Mouse (Mus musculus) heart, embryonic 13.5 days (tissue): Measurements from ENCODE around the gene Fcna. TPM values are rescaled to one million over a fixed set of nuclear protein-coding genes. Genes with fewer than 3 reads are reported as not detected.

ENCODE experiments used
- ATAC-seq: fragments of 200-750 bp; cut with Nextera tagmentation; 2 replicates; pipeline ENCODE4 v1.8.0; 2017; ENCODE audit warnings: moderate TSS enrichment; ENCODE audit not compliant: insufficient number of reproducible peaks, low FRiP score, low TSS enrichment; ENCODE audit errors: extremely low read depth
- H3K27ac ChIP-seq: fragments of 300-500 bp; sonication (generic); replicated peaks from 2 replicates; pipeline ENCODE4 v1.5.1; 2015; ENCODE audit warnings: moderate library complexity, mild to moderate bottlenecking, inconsistent platforms
- H3K27me3 ChIP-seq: fragments of 300-500 bp; sonication (generic); replicated peaks from 2 replicates; pipeline ENCODE4 v1.6.1; 2015; ENCODE audit warnings: mild to moderate bottlenecking, inconsistent platforms
- H3K36me3 ChIP-seq: fragments of 300-500 bp; sonication (generic); 2 replicates; pipeline ENCODE4 v1.6.1; 2015; ENCODE audit warnings: mild to moderate bottlenecking, inconsistent platforms
- H3K4me1 ChIP-seq: fragments of 300-500 bp; sonication (generic); 2 replicates; pipeline ENCODE4 v1.6.1; 2015; ENCODE audit warnings: inconsistent platforms
- H3K4me2 ChIP-seq: fragments of 300-500 bp; sonication (generic); 2 replicates; pipeline ENCODE4 v1.6.1; 2015; ENCODE audit warnings: inconsistent platforms, mild to moderate bottlenecking, moderate library complexity
- H3K4me3 ChIP-seq: fragments of 300-500 bp; sonication (generic); 2 replicates; pipeline ENCODE4 v1.5.1; 2015; ENCODE audit warnings: moderate library complexity, mild to moderate bottlenecking, inconsistent platforms
- H3K9ac ChIP-seq: fragments of 300-500 bp; sonication (generic); 2 replicates; pipeline ENCODE4 v1.6.1; 2015; ENCODE audit warnings: inconsistent platforms, mild to moderate bottlenecking, moderate library complexity
- H3K9me3 ChIP-seq: fragments of 300-500 bp; sonication (generic); 2 replicates; pipeline ENCODE4 v1.6.1; 2016; ENCODE audit warnings: inconsistent platforms
- WGBS: fragments of 180-500 bp; shearing (Covaris S2); methylation state at CpG from one replicate; pipeline ENCODE4 v1.1.7; 2015; ENCODE audit warnings: mixed read lengths; 5-methylcytosine and 5-hydroxymethylcytosine counted together
- polyA plus RNA-seq: library from polyadenylated mRNA; unstranded; fragments of >200 nt; fragmentation: Nextera tagmentation; extraction: Ambion mirVana; gene quantifications from 2 replicates; pipeline ENCODE4 v1.2.1, GENCODE M21; 2015

Fcna gene
- polyA plus RNA-seq, 1 experiment from 2014 or later, result 2.3 TPM

- H3K27ac ChIP-seq, result peak within 1 kb of the TSS; percentile 96
- ATAC-seq, result 0 out of 2 replicates have a peak, but pooled peaks have one; percentile 64
- peaks cover 24% of the 10 kb centered on the region for H3K4me1 ChIP-seq
- H3K36me3 ChIP-seq, result peaks cover 14% of the 10 kb centered on the region; the same call in 1 of the 2 replicates
- H3K9me3 ChIP-seq, result no peaks in the 10 kb centered on the region
- peak within 1 kb of the TSS; percentile 100 for H3K4me3 ChIP-seq
- peak within 1 kb of the TSS; percentile 100 for H3K9ac ChIP-seq
- WGBS, result under 1% methylated on average over 79 of the region's 80 CpGs
- H3K27me3 ChIP-seq, result peaks cover 24% of the 10 kb centered on the region; the same call in 1 of the 2 replicates
- H3K4me2 ChIP-seq, result peak within 1 kb of the TSS; percentile 78
These were observed 19.8 kb downstream of the Fcna start, which contains the start of gene Rabl6 for GRCm38 (mm10) chr2:25607761-25608622. Rabl6 (minus strand) TSS chr2:25608521.

- 87% methylated on average over 5 of the region's 5 CpGs for WGBS
- no peaks in the 10 kb centered on the region for H3K27me3 ChIP-seq
- H3K9me3 ChIP-seq, result no peaks in the 10 kb centered on the region
- no peak overlapping the region for H3K27ac ChIP-seq
- no peak overlapping the region for H3K9ac ChIP-seq
- H3K4me1 ChIP-seq, result peaks cover 34% of the 10 kb centered on the region
- peaks cover 69% of the 10 kb centered on the region for H3K36me3 ChIP-seq
- no peak overlapping the region for H3K4me2 ChIP-seq
- no peak overlapping the region for H3K4me3 ChIP-seq
- no peak for ATAC-seq
These were observed 25.3 kb downstream of the Fcna start for GRCm38 (mm10) chr2:25602526-25602925.

GRCm38 (mm10) chr2:25600037-25600436 lies 27.8 kb downstream of the Fcna start:
- Histone ChIP-seq H3K9ac (no peak overlapping the region), H3K4me2 (no peak overlapping the region), H3K4me3 (no peak overlapping the region), H3K4me1 (peaks cover 17% of the 10 kb centered on the region), H3K9me3 (no peaks in the 10 kb centered on the region), H3K36me3 (peaks cover 94% of the 10 kb centered on the region), H3K27me3 (no peaks in the 10 kb centered on the region), H3K27ac (no peak overlapping the region)
- WGBS, result 90% methylated on average over 2 of the region's 2 CpGs
- no peak for ATAC-seq

- WGBS, result 75% methylated on average over 1 of the region's 1 CpGs
- no peak overlapping the region for H3K4me2 ChIP-seq
- H3K36me3 ChIP-seq, result peaks cover 95% of the 10 kb centered on the region
- H3K4me1 ChIP-seq, result peaks cover 17% of the 10 kb centered on the region
- H3K27me3 ChIP-seq, result no peaks in the 10 kb centered on the region
- no peak overlapping the region for H3K9ac ChIP-seq
- no peak overlapping the region for H3K4me3 ChIP-seq
- H3K27ac ChIP-seq, result no peak overlapping the region
- H3K9me3 ChIP-seq, result no peaks in the 10 kb centered on the region
- no peak for ATAC-seq
These were observed 29.1 kb downstream of the Fcna start for GRCm38 (mm10) chr2:25598749-25599148.

- H3K27ac ChIP-seq, result no peak overlapping the region
- peaks cover 96% of the 10 kb centered on the region for H3K36me3 ChIP-seq
- WGBS, result 95% methylated on average over 5 of the region's 5 CpGs
- no peak for ATAC-seq
- no peak overlapping the region for H3K4me3 ChIP-seq
- H3K9ac ChIP-seq, result no peak overlapping the region
- no peaks in the 10 kb centered on the region for H3K9me3 ChIP-seq
- H3K27me3 ChIP-seq, result no peaks in the 10 kb centered on the region
- no peak overlapping the region for H3K4me2 ChIP-seq
- H3K4me1 ChIP-seq, result peaks cover 17% of the 10 kb centered on the region
These were observed 30.9 kb downstream of the Fcna start for GRCm38 (mm10) chr2:25596765-25597510.

GRCm38 (mm10) chr2:25591863-25592262 lies 36.0 kb downstream of the Fcna start:
- ATAC-seq, result no peak
- 92% methylated on average over 2 of the region's 2 CpGs for WGBS
- H3K4me2 ChIP-seq, result no peak overlapping the region
- peaks cover 6% of the 10 kb centered on the region for H3K4me1 ChIP-seq
- no peak overlapping the region for H3K27ac ChIP-seq
- H3K9ac ChIP-seq, result no peak overlapping the region
- H3K9me3 ChIP-seq, result no peaks in the 10 kb centered on the region
- H3K4me3 ChIP-seq, result no peak overlapping the region
- H3K27me3 ChIP-seq, result no peaks in the 10 kb centered on the region
- peaks cover 96% of the 10 kb centered on the region for H3K36me3 ChIP-seq

GRCm38 (mm10) chr2:25588227-25588907 lies 39.5 kb downstream of the Fcna start:
- Histone ChIP-seq H3K27ac (no peak overlapping the region; the same call in 1 of the 2 replicates), H3K4me1 (peaks cover 8% of the 10 kb centered on the region), H3K4me3 (no peak overlapping the region), H3K4me2 (no peak overlapping the region), H3K27me3 (no peaks in the 10 kb centered on the region), H3K36me3 (peaks cover 100% of the 10 kb centered on the region), H3K9ac (no peak overlapping the region), H3K9me3 (no peaks in the 10 kb centered on the region)
- ATAC-seq, result no peak
- 87% methylated on average over 8 of the region's 8 CpGs for WGBS

- Histone ChIP-seq H3K36me3 (peaks cover 96% of the 10 kb centered on the region), H3K27ac (no peak overlapping the region), H3K27me3 (no peaks in the 10 kb centered on the region), H3K4me1 (peaks cover 18% of the 10 kb centered on the region), H3K9me3 (no peaks in the 10 kb centered on the region), H3K4me3 (no peak overlapping the region), H3K4me2 (no peak overlapping the region), H3K9ac (no peak overlapping the region; the same call in 1 of the 2 replicates)
- no peak for ATAC-seq
- 79% methylated on average over 8 of the region's 8 CpGs for WGBS
These were observed 40.5 kb downstream of the Fcna start for GRCm38 (mm10) chr2:25587290-25587689.

- H3K9me3 ChIP-seq, result no peaks in the 10 kb centered on the region
- H3K27me3 ChIP-seq, result peaks cover 8% of the 10 kb centered on the region
- H3K4me1 ChIP-seq, result peaks cover 34% of the 10 kb centered on the region
- WGBS, result 77% methylated on average over 3 of the region's 3 CpGs
- peaks cover 79% of the 10 kb centered on the region for H3K36me3 ChIP-seq
- H3K4me2 ChIP-seq, result no peak overlapping the region
- ATAC-seq, result no peak
- no peak overlapping the region for H3K9ac ChIP-seq
- no peak overlapping the region for H3K4me3 ChIP-seq
- H3K27ac ChIP-seq, result no peak overlapping the region
These were observed 42.2 kb downstream of the Fcna start for GRCm38 (mm10) chr2:25585601-25586000.

GRCm38 (mm10) chr2:25584856-25585255 lies 43.0 kb downstream of the Fcna start:
- ATAC-seq, result no peak
- 85% methylated on average over 4 of the region's 4 CpGs for WGBS

GRCm38 (mm10) chr2:25584152-25584551 lies 43.7 kb downstream of the Fcna start:
- H3K9ac ChIP-seq, result no peak overlapping the region
- ATAC-seq, result no peak
- H3K27ac ChIP-seq, result no peak overlapping the region
- no peak overlapping the region for H3K4me2 ChIP-seq
- peaks cover 43% of the 10 kb centered on the region for H3K4me1 ChIP-seq
- no peaks in the 10 kb centered on the region for H3K9me3 ChIP-seq
- 89% methylated on average over 3 of the region's 3 CpGs for WGBS
- peaks cover 23% of the 10 kb centered on the region for H3K27me3 ChIP-seq
- H3K36me3 ChIP-seq, result peaks cover 65% of the 10 kb centered on the region
- no peak overlapping the region for H3K4me3 ChIP-seq

More at GRCm38 (mm10) chr2:25584856-25585255, 43.0 kb downstream of the Fcna start:
- peaks cover 72% of the 10 kb centered on the region for H3K36me3 ChIP-seq
- H3K9ac ChIP-seq, result no peak overlapping the region
- H3K27ac ChIP-seq, result no peak overlapping the region
- H3K27me3 ChIP-seq, result peaks cover 15% of the 10 kb centered on the region
- H3K4me3 ChIP-seq, result no peak overlapping the region
- no peaks in the 10 kb centered on the region for H3K9me3 ChIP-seq
- H3K4me1 ChIP-seq, result peaks cover 36% of the 10 kb centered on the region
- H3K4me2 ChIP-seq, result no peak overlapping the region
